Mouse (Mus musculus): ENCODE data around the gene Cst12. TPM values are rescaled to one million over a fixed set of nuclear protein-coding genes. Genes with fewer than 3 reads are reported as not detected.
"Not testable (repeated sequence)": the region's sequence is repeated elsewhere in the genome, so short reads cannot be mapped to it uniquely, and the experiment has no call there.

Gene Cst12
- total RNA-seq, 1 experiment = not detected

DNA sequence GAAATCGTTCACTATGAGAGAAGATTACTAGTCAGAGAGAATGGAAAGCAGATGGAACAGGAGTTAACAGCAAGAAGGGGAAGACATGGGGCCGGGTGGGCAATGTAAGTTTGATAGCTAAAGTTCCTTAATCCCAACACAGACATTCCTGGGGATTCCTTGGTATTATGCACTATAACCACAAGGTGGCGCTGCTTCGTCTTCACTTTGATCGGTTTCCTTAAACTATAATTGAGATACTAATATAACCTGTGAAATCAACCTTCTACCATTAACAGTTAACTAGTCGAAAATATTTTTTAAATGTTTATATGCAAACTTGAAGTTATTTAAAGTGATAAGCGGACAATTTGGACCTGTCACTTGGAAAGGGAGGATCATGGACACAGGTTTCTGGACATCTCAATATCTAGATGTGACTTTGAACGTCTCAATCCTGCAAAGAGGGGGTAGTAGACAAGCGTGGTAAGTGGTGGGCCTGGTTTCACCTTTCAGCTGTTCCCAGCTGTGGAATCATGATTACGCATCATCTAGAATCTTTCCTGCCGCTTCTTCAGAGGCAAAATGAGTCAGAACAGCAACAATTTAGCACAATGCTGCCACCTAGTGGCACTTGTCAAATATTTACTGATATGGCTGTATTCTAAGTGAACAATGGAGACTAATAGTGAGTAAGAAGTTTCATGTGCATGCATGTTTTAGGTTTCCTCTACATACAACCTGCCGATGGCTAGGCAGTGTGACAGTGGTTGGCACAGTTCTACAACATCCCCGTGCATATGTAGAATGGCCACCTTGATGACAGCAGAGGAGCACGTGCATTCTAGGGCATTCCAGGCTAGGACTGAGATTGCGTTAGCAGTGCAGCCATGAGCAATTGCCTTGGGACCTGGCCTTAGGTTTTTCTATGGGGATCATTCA is 37.0 kb upstream of the Cst12 start:
- no peak overlapping the region for H3K27ac ChIP-seq (ENCODE audit: insufficient read depth, low read depth, low read length, poor library complexity, severe bottlenecking)
- in situ Hi-C loops (cut with MboI; ENCODE audit: low sequenced_read_pairs in 2 of 2, unreplicated experiment in 2 of 2) = loop anchor here in 1 of 2 experiments (5.0 kb wide), 1 partner anchor 150 kb away; no protein-coding TSS in a partner anchor
- no peaks in the 10 kb centered on the region for H3K9me3 ChIP-seq (ENCODE audit: control insufficient read depth, insufficient read depth, low read depth, low read length)
- peak overlapping the region in 1 of 2 experiments; percentile 48; a peak in 2 of 4 replicates for H3K4me3 ChIP-seq (ENCODE audit: insufficient read depth in 1 of 2, low read depth in 1 of 2, low read length in 2 of 2, poor library complexity in 1 of 2, severe bottlenecking in 1 of 2)
- no peak for TF ChIP-seq ZC3H11A (IDR thresholded peaks at IDR 0.05; ENCODE audit: borderline replicate concordance, low read depth, low read length)
- no peak for TF ChIP-seq ZNF384 (IDR thresholded peaks at IDR 0.05; ENCODE audit: low read depth, low read length)
- TF ChIP-seq CHD2 (IDR thresholded peaks at IDR 0.05; ENCODE audit: low read depth, low read length) = no peak
- TF ChIP-seq MAFK (IDR thresholded peaks at IDR 0.05; ENCODE audit: insufficient read depth, low read depth, low read length) = no peak
- no peak for TF ChIP-seq HCFC1 (IDR thresholded peaks at IDR 0.05; ENCODE audit: borderline replicate concordance, insufficient read depth, low read length)
- no peaks in the 10 kb centered on the region for H3K4me1 ChIP-seq (ENCODE audit: control insufficient read depth in 2 of 2, insufficient read depth in 2 of 2, low read length in 2 of 2, poor library complexity in 1 of 2)
- peak; percentile 86 for DNase-seq (ENCODE audit: low read depth, low spot score)
- no peak overlapping the region for H3K9ac ChIP-seq (ENCODE audit: insufficient read depth, low read depth, low read length, poor library complexity, severe bottlenecking)
- H3K36me3 ChIP-seq (ENCODE audit: control insufficient read depth, insufficient read depth, low read length, poor library complexity, severe bottlenecking) = no peaks in the 10 kb centered on the region

- Histone ChIP-seq H3K9ac (ENCODE audit: insufficient read depth, low read depth, low read length, poor library complexity, severe bottlenecking) (no peak overlapping the region), H3K9me3 (ENCODE audit: control insufficient read depth, insufficient read depth, low read depth, low read length) (no peaks in the 10 kb centered on the region), H3K27ac (ENCODE audit: insufficient read depth, low read depth, low read length, poor library complexity, severe bottlenecking) (no peak overlapping the region), H3K36me3 (ENCODE audit: control insufficient read depth, insufficient read depth, low read length, poor library complexity, severe bottlenecking) (no peaks in the 10 kb centered on the region), H3K4me3 (ENCODE audit: insufficient read depth in 1 of 2, low read depth in 1 of 2, low read length in 2 of 2, poor library complexity in 1 of 2, severe bottlenecking in 1 of 2) (no peak overlapping the region), H3K4me1 (ENCODE audit: control insufficient read depth in 2 of 2, insufficient read depth in 2 of 2, low read length in 2 of 2, poor library complexity in 1 of 2) (no peaks in the 10 kb centered on the region)
- no peak for DNase-seq (ENCODE audit: low read depth, low spot score)
- TF ChIP-seq HCFC1 (IDR thresholded peaks at IDR 0.05; ENCODE audit: borderline replicate concordance, insufficient read depth, low read length) (no peak), ZC3H11A (IDR thresholded peaks at IDR 0.05; ENCODE audit: borderline replicate concordance, low read depth, low read length) (no peak)
- in situ Hi-C loops (cut with MboI; ENCODE audit: low sequenced_read_pairs in 2 of 2, unreplicated experiment in 2 of 2) = loop anchor here in 1 of 2 experiments (5.0 kb wide), 1 partner anchor 148 kb away; no protein-coding TSS in a partner anchor
Observed at GRCm38 (mm10) chr2:148754310-148754846, 34.8 kb upstream of the Cst12 start.

GRCm38 (mm10) chr2:148763648-148764388 is 25.3 kb upstream of the Cst12 start:
- in situ Hi-C loops (cut with MboI; ENCODE audit: low sequenced_read_pairs in 2 of 2, unreplicated experiment in 2 of 2) = no loop called here
- H3K4me3 ChIP-seq (ENCODE audit: insufficient read depth in 1 of 2, low read depth in 1 of 2, low read length in 2 of 2, poor library complexity in 1 of 2, severe bottlenecking in 1 of 2) = no peak overlapping the region
- no peak overlapping the region for H3K27ac ChIP-seq (ENCODE audit: insufficient read depth, low read depth, low read length, poor library complexity, severe bottlenecking)
- no peaks in the 10 kb centered on the region for H3K4me1 ChIP-seq (ENCODE audit: control insufficient read depth in 2 of 2, insufficient read depth in 2 of 2, low read length in 2 of 2, poor library complexity in 1 of 2)
- H3K9ac ChIP-seq (ENCODE audit: insufficient read depth, low read depth, low read length, poor library complexity, severe bottlenecking) = no peak overlapping the region
- H3K36me3 ChIP-seq (ENCODE audit: control insufficient read depth, insufficient read depth, low read length, poor library complexity, severe bottlenecking) = no peaks in the 10 kb centered on the region
- DNase-seq (ENCODE audit: low read depth, low spot score) = no peak
- TF ChIP-seq ZNF384 (IDR thresholded peaks at IDR 0.05; ENCODE audit: low read depth, low read length) = no peak
- TF ChIP-seq MAFK (IDR thresholded peaks at IDR 0.05; ENCODE audit: insufficient read depth, low read depth, low read length) = no peak
- TF ChIP-seq HCFC1 (IDR thresholded peaks at IDR 0.05; ENCODE audit: borderline replicate concordance, insufficient read depth, low read length) = no peak
- TF ChIP-seq ZC3H11A (IDR thresholded peaks at IDR 0.05; ENCODE audit: borderline replicate concordance, low read depth, low read length) = no peak
- TF ChIP-seq CHD2 (IDR thresholded peaks at IDR 0.05; ENCODE audit: low read depth, low read length) = no peak
- H3K9me3 ChIP-seq (ENCODE audit: control insufficient read depth, insufficient read depth, low read depth, low read length) = no peaks in the 10 kb centered on the region

GRCm38 (mm10) chr2:148771397-148771796 is 17.8 kb upstream of the Cst12 start, which contains the start of gene Cst11:
Gene Cst11 (minus strand): TSS chr2:148771497.
- DNase-seq (ENCODE audit: low read depth, low spot score); H3K9ac ChIP-seq (ENCODE audit: insufficient read depth, low read depth, low read length, poor library complexity, severe bottlenecking); H3K4me3 ChIP-seq (ENCODE audit: insufficient read depth in 1 of 2, low read depth in 1 of 2, low read length in 2 of 2, poor library complexity in 1 of 2, severe bottlenecking in 1 of 2); H3K4me1 ChIP-seq (ENCODE audit: control insufficient read depth in 2 of 2, insufficient read depth in 2 of 2, low read length in 2 of 2, poor library complexity in 1 of 2); in situ Hi-C loops (cut with MboI; ENCODE audit: low sequenced_read_pairs in 2 of 2, unreplicated experiment in 2 of 2); H3K9me3 ChIP-seq (ENCODE audit: control insufficient read depth, insufficient read depth, low read depth, low read length); H3K36me3 ChIP-seq (ENCODE audit: control insufficient read depth, insufficient read depth, low read length, poor library complexity, severe bottlenecking); H3K27ac ChIP-seq (ENCODE audit: insufficient read depth, low read depth, low read length, poor library complexity, severe bottlenecking): not testable (repeated sequence)

All from ES-E14 (cell line).